Mouse (Mus musculus): ENCODE results near the gene Stk39. TPM values are rescaled to one million over a fixed set of nuclear protein-coding genes. Genes with fewer than 3 reads are reported as not detected.

Gene Stk39
- polyA plus RNA-seq, 1 experiment from 2014 or later, result 18.3 TPM

DNA sequence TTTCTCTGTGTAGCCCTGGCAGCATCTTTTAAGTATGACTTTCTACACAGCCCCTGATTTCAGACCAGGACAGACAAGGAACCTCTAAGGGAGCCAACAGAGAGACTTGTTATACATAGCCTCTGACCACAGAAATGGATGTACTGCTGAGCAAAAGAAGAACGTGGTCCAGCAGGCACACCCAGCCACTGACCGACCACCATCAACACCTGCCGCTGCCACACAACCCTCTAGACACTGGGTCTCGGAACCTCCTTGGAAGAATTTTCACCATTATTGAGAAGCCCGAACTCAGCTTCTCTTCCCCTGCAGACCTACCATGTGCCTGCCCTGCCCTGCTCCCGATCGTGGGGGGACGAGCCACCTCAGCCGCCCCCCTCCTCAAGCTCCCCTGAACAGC, 154.2 kb downstream of the Stk39 start:
- Histone ChIP-seq H3K4me3 (ENCODE audit: low read depth, low read length) (no peak overlapping the region), H3K27me3 (replicated peaks; ENCODE audit: control insufficient read depth, insufficient read depth, low read length) (no peaks in the 10 kb centered on the region), H3K9ac (ENCODE audit: low read length) (no peak overlapping the region), H3K4me1 (replicated peaks; ENCODE audit: control insufficient read depth, insufficient read depth, low read length) (no peaks in the 10 kb centered on the region), H3K9me3 (ENCODE audit: control insufficient read depth, low read length) (no peaks in the 10 kb centered on the region), H3K27ac (ENCODE audit: low read depth) (no peak overlapping the region), H3K4me2 (ENCODE audit: low read length) (no peak overlapping the region), H3K36me3 (ENCODE audit: control insufficient read depth, insufficient read depth, low read length) (no peaks in the 10 kb centered on the region; the same call in 1 of the 2 replicates)
- no peak for ATAC-seq (replicated peaks; ENCODE audit: low FRiP score, low TSS enrichment, low read depth)
- WGBS, result 92% methylated on average over 9 of the region's 9 CpGs
- DNase-seq (ENCODE audit: low spot score), result no peak

DNA sequence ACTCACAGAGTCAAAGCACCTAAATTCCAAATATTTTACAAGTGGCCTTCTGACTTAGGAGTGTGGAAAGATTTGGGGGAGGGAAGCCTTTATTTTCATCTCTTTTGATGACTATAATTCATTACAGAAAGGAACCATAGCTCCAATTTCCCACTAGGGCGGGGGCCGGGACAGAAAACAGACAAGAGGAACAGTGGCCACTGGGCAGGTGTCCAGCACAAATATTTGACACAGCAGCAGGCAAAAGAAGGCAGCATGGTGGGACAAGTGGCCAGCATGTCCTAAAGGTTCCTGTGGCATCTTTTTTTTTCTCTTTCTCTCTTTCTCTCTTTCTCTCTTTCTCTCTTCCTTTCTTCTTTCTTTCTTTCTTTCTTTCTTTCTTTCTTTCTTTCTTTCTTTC, 154.6 kb downstream of the Stk39 start:
- Histone ChIP-seq H3K9ac (ENCODE audit: low read length) (no peak overlapping the region), H3K27me3 (replicated peaks; ENCODE audit: control insufficient read depth, insufficient read depth, low read length) (no peaks in the 10 kb centered on the region), H3K27ac (ENCODE audit: low read depth) (no peak overlapping the region), H3K4me1 (replicated peaks; ENCODE audit: control insufficient read depth, insufficient read depth, low read length) (no peaks in the 10 kb centered on the region), H3K36me3 (ENCODE audit: control insufficient read depth, insufficient read depth, low read length) (no peaks in the 10 kb centered on the region; the same call in 1 of the 2 replicates), H3K4me2 (ENCODE audit: low read length) (no peak overlapping the region), H3K9me3 (ENCODE audit: control insufficient read depth, low read length) (no peaks in the 10 kb centered on the region), H3K4me3 (ENCODE audit: low read depth, low read length) (no peak overlapping the region)
- DNase-seq (ENCODE audit: low spot score) (no peak), ATAC-seq (replicated peaks; ENCODE audit: low FRiP score, low TSS enrichment, low read depth) (no peak)
- 57% methylated on average over 2 of the region's 2 CpGs for WGBS

- Histone ChIP-seq H3K4me1 (replicated peaks; ENCODE audit: control insufficient read depth, insufficient read depth, low read length) (no peaks in the 10 kb centered on the region), H3K4me3 (ENCODE audit: low read depth, low read length) (no peak overlapping the region), H3K27ac (ENCODE audit: low read depth) (no peak overlapping the region), H3K4me2 (ENCODE audit: low read length) (no peak overlapping the region), H3K9me3 (ENCODE audit: control insufficient read depth, low read length) (no peaks in the 10 kb centered on the region; the same call in 1 of the 2 replicates), H3K9ac (ENCODE audit: low read length) (no peak overlapping the region), H3K27me3 (replicated peaks; ENCODE audit: control insufficient read depth, insufficient read depth, low read length) (no peaks in the 10 kb centered on the region), H3K36me3 (ENCODE audit: control insufficient read depth, insufficient read depth, low read length) (no peaks in the 10 kb centered on the region; the same call in 1 of the 2 replicates)
- DNase-seq (ENCODE audit: low spot score) (no peak), ATAC-seq (replicated peaks; ENCODE audit: low FRiP score, low TSS enrichment, low read depth) (no peak)
- 84% methylated on average over 11 of the region's 11 CpGs for WGBS
Measured at GRCm38 (mm10) chr2:68315258-68315657, 156.8 kb downstream of the Stk39 start.

DNA sequence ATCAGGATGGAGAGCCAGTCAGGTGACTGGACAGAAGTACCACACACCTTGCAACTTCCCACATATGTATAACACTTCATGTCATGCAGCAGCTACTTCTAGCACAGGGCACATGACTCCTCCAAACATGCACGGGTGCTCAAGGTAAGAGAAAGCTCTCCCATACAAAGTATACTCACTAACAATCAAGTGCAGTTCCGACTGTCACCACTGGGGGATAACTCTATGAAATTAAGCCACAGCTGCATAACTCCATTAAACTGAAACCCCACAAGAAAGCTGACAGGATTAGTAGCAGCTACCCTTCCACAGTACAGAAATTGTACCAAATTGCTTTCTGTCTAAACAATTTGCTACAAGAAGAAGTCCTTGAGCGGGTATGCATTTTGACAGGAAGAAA, 161.9 kb downstream of the Stk39 start:
- 89% methylated on average over 3 of the region's 3 CpGs for WGBS
- Histone ChIP-seq H3K4me3 (ENCODE audit: low read depth, low read length) (no peak overlapping the region), H3K4me1 (replicated peaks; ENCODE audit: control insufficient read depth, insufficient read depth, low read length) (no peaks in the 10 kb centered on the region), H3K9me3 (ENCODE audit: control insufficient read depth, low read length) (peaks cover 2% of the 10 kb centered on the region; the same call in 1 of the 2 replicates), H3K9ac (ENCODE audit: low read length) (no peak overlapping the region), H3K4me2 (ENCODE audit: low read length) (no peak overlapping the region), H3K27me3 (replicated peaks; ENCODE audit: control insufficient read depth, insufficient read depth, low read length) (no peaks in the 10 kb centered on the region), H3K36me3 (ENCODE audit: control insufficient read depth, insufficient read depth, low read length) (peaks cover 5% of the 10 kb centered on the region; the same call in 1 of the 2 replicates), H3K27ac (ENCODE audit: low read depth) (no peak overlapping the region)
- no peak for DNase-seq (ENCODE audit: low spot score)
- no peak for ATAC-seq (replicated peaks; ENCODE audit: low FRiP score, low TSS enrichment, low read depth)

- Histone ChIP-seq H3K9me3 (ENCODE audit: control insufficient read depth, low read length) (peaks cover 2% of the 10 kb centered on the region; the same call in 1 of the 2 replicates), H3K4me1 (replicated peaks; ENCODE audit: control insufficient read depth, insufficient read depth, low read length) (no peaks in the 10 kb centered on the region), H3K27ac (ENCODE audit: low read depth) (no peak overlapping the region), H3K36me3 (ENCODE audit: control insufficient read depth, insufficient read depth, low read length) (peaks cover 6% of the 10 kb centered on the region; the same call in 1 of the 2 replicates), H3K4me2 (ENCODE audit: low read length) (no peak overlapping the region), H3K4me3 (ENCODE audit: low read depth, low read length) (no peak overlapping the region), H3K27me3 (replicated peaks; ENCODE audit: control insufficient read depth, insufficient read depth, low read length) (no peaks in the 10 kb centered on the region), H3K9ac (ENCODE audit: low read length) (no peak overlapping the region)
- WGBS, result 80% methylated on average over 4 of the region's 4 CpGs
- DNase-seq (ENCODE audit: low spot score) (no peak), ATAC-seq (replicated peaks; ENCODE audit: low FRiP score, low TSS enrichment, low read depth) (no peak)
Measured at GRCm38 (mm10) chr2:68306519-68306918, 165.5 kb downstream of the Stk39 start.

DNA sequence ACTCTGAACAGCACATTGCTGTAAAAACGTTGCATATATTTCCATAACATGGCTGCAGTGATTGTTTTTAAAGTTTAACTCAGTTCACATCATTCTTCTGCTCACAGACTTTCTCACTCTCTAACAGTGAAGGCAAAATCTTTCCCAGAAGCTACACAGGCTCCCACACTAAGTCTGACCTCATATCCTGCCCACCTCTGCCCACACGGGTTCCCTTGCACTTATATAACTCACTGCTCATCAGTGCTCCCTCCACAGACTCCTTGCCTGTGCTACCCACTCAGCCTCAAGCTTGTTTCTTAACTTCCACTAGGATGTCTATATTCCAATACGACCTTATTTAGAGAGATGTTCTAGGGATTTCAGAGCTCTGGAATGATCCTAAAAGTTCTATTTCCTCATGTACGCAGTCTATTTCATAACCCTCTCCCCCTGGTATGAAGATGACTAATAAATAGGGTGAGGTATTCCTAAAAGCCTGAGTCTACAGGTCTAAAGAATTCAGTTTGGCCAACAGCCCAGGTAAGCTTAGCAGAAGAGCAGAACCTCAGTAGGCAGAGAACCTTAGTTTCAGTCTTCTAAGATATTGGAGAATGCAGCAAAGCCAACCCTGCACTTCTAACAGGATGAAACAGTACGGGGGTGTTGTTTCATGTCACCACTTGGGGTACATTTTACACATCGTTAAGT, 167.2 kb downstream of the Stk39 start:
- H3K36me3 ChIP-seq (ENCODE audit: control insufficient read depth, insufficient read depth, low read length), result peaks cover 6% of the 10 kb centered on the region; the same call in 1 of the 2 replicates
- no peaks in the 10 kb centered on the region for H3K9me3 ChIP-seq (ENCODE audit: control insufficient read depth, low read length)
- 76% methylated on average over 6 of the region's 6 CpGs for WGBS
- H3K9ac ChIP-seq (ENCODE audit: low read length), result no peak overlapping the region
- no peak for DNase-seq (ENCODE audit: low spot score)
- no peak overlapping the region for H3K4me2 ChIP-seq (ENCODE audit: low read length)
- no peak overlapping the region for H3K4me3 ChIP-seq (ENCODE audit: low read depth, low read length)
- no peaks in the 10 kb centered on the region for H3K4me1 ChIP-seq (replicated peaks; ENCODE audit: control insufficient read depth, insufficient read depth, low read length)
- no peak for ATAC-seq (replicated peaks; ENCODE audit: low FRiP score, low TSS enrichment, low read depth)
- H3K27ac ChIP-seq (ENCODE audit: low read depth), result no peak overlapping the region
- H3K27me3 ChIP-seq (replicated peaks; ENCODE audit: control insufficient read depth, insufficient read depth, low read length), result no peaks in the 10 kb centered on the region

- Histone ChIP-seq H3K27ac (ENCODE audit: low read depth) (no peak overlapping the region), H3K4me1 (replicated peaks; ENCODE audit: control insufficient read depth, insufficient read depth, low read length) (no peaks in the 10 kb centered on the region), H3K9ac (ENCODE audit: low read length) (no peak overlapping the region), H3K4me2 (ENCODE audit: low read length) (no peak overlapping the region), H3K27me3 (replicated peaks; ENCODE audit: control insufficient read depth, insufficient read depth, low read length) (no peaks in the 10 kb centered on the region), H3K9me3 (ENCODE audit: control insufficient read depth, low read length) (no peaks in the 10 kb centered on the region), H3K36me3 (ENCODE audit: control insufficient read depth, insufficient read depth, low read length) (peaks cover 6% of the 10 kb centered on the region; the same call in 1 of the 2 replicates), H3K4me3 (ENCODE audit: low read depth, low read length) (no peak overlapping the region)
- WGBS, result 64% methylated on average over 4 of the region's 4 CpGs
- no peak for ATAC-seq (replicated peaks; ENCODE audit: low FRiP score, low TSS enrichment, low read depth)
- DNase-seq (ENCODE audit: low spot score), result no peak
Measured at GRCm38 (mm10) chr2:68301811-68302542, 170.1 kb downstream of the Stk39 start.

DNA sequence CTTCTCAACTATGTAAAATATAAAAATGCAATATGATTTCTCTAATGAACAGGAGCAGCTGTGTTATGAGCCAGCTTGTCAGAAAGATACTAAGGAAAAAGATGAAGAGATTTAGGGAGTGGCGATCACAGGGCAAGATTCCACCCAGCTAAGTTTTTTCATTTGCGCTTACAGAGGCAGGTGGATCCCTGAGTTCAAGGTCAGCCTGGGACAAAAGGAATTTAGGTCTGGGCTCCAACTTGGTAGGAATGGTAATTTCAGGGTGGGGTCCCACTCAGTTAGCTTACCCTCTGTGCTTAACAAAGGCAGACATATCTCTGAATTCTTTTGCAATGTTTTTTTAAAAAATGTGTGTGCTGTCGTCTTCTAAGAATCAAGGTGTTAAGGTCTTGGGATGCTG, 173.7 kb downstream of the Stk39 start:
- H3K27ac ChIP-seq (ENCODE audit: low read depth), result no peak overlapping the region
- no peak for DNase-seq (ENCODE audit: low spot score)
- H3K36me3 ChIP-seq (ENCODE audit: control insufficient read depth, insufficient read depth, low read length), result no peaks in the 10 kb centered on the region
- no peak overlapping the region for H3K4me2 ChIP-seq (ENCODE audit: low read length)
- no peak overlapping the region for H3K9ac ChIP-seq (ENCODE audit: low read length)
- no peak for ATAC-seq (replicated peaks; ENCODE audit: low FRiP score, low TSS enrichment, low read depth)
- no peak overlapping the region for H3K4me3 ChIP-seq (ENCODE audit: low read depth, low read length)
- H3K9me3 ChIP-seq (ENCODE audit: control insufficient read depth, low read length), result no peaks in the 10 kb centered on the region
- no peaks in the 10 kb centered on the region for H3K27me3 ChIP-seq (replicated peaks; ENCODE audit: control insufficient read depth, insufficient read depth, low read length)
- H3K4me1 ChIP-seq (replicated peaks; ENCODE audit: control insufficient read depth, insufficient read depth, low read length), result 0 out of 2 replicates have a peak, but pooled peaks cover 4% of the 10 kb centered on the region
- WGBS, result 90% methylated on average over 3 of the region's 3 CpGs

All from intestine, embryonic 14.5 days (tissue).